Mouse (Mus musculus): ENCODE data around the gene Zfp607a. TPM values are rescaled to one million over a fixed set of nuclear protein-coding genes. Genes with fewer than 3 reads are reported as not detected.
A peak's percentile ranks its signal among the peaks of the same experiment; 100 is the strongest.
"Not testable (repeated sequence)": the region's sequence is repeated elsewhere in the genome, so short reads cannot be mapped to it uniquely, and the experiment has no call there.

Zfp607a gene
- polyA plus RNA-seq, 1 experiment, result 4.3 TPM

- Histone ChIP-seq H3K36me3 (ENCODE audit: control insufficient read depth, insufficient read depth, low read length) (no peaks in the 10 kb centered on the region; the same call in 1 of the 2 replicates), H3K4me1 (ENCODE audit: control insufficient read depth, insufficient read depth, low read length) (peaks cover 8% of the 10 kb centered on the region), H3K27ac (ENCODE audit: control insufficient read depth, insufficient read depth, low read depth, low read length) (no peak overlapping the region), H3K4me3 (ENCODE audit: control insufficient read depth, low read depth, low read length) (no peak overlapping the region), H3K27me3 (ENCODE audit: control insufficient read depth, insufficient read depth, low read length) (no peaks in the 10 kb centered on the region)
- no peak for TF ChIP-seq CTCF (IDR thresholded peaks at IDR 0.05; ENCODE audit: control insufficient read depth, insufficient read depth, insufficient replicate concordance, low read depth, low read length)
- no peak for TF ChIP-seq POLR2A (IDR thresholded peaks at IDR 0.05; ENCODE audit: control insufficient read depth, low read depth, low read length)
Measured at GRCm38 (mm10) chr7:27840104-27840503, 17.2 kb upstream of the Zfp607a start.

DNA sequence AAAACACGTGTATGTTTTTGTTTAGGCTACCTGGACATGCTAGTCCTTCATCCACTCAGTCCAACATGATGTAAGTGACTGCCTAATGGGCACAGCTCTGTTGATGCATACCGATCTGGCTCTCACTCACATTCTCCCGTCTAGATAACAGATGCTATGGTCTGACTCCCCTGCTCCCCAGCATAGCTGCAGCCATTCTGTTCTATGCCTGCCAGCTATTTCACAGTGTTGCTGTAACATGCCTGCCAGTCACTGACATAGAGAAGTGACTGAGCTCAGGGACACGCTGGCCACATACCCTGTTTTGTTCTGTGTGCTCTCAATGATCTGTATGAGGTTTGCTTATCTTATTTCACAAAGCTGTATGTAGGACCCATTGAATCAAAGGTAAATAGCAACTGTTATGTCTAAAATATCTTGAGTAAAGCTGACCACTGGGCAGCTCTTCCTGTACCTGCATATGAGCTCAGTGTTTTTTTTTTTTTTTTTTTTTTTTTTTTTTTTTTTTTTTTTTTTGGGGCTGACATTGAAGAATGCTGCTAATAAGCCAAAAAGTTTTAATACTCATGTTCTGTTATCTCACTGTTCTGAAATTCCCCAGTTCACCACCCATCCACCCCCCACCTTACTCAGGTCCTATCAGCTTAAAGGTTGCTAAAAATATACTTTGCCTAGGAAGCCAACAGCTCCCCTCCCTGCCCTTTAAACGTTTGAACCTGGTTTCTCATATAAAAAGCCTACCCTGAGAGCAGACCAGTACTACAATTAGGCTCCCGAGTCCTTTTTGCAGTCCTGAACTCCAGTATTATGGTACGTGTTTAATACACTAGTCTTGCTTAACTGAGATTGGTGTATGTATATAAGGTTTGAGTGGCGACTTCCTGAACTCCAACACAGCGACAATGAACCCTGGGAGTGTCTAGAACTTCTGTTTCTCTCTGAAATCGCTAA is 2.2 kb downstream of the Zfp607a start:
- peak overlapping the region; percentile 87; the same call in 1 of the 2 replicates for H3K4me3 ChIP-seq (ENCODE audit: control insufficient read depth, low read depth, low read length)
- peak overlapping the region; percentile 54; the same call in 1 of the 2 replicates for H3K27ac ChIP-seq (ENCODE audit: control insufficient read depth, insufficient read depth, low read depth, low read length)
- peaks cover 5% of the 10 kb centered on the region for H3K4me1 ChIP-seq (ENCODE audit: control insufficient read depth, insufficient read depth, low read length)
- H3K27me3 ChIP-seq (ENCODE audit: control insufficient read depth, insufficient read depth, low read length), result no peaks in the 10 kb centered on the region
- no peak for TF ChIP-seq POLR2A (IDR thresholded peaks at IDR 0.05; ENCODE audit: control insufficient read depth, low read depth, low read length)
- TF ChIP-seq CTCF (IDR thresholded peaks at IDR 0.05; ENCODE audit: control insufficient read depth, insufficient read depth, insufficient replicate concordance, low read depth, low read length), result no peak
- H3K36me3 ChIP-seq (ENCODE audit: control insufficient read depth, insufficient read depth, low read length), result no peaks in the 10 kb centered on the region

DNA sequence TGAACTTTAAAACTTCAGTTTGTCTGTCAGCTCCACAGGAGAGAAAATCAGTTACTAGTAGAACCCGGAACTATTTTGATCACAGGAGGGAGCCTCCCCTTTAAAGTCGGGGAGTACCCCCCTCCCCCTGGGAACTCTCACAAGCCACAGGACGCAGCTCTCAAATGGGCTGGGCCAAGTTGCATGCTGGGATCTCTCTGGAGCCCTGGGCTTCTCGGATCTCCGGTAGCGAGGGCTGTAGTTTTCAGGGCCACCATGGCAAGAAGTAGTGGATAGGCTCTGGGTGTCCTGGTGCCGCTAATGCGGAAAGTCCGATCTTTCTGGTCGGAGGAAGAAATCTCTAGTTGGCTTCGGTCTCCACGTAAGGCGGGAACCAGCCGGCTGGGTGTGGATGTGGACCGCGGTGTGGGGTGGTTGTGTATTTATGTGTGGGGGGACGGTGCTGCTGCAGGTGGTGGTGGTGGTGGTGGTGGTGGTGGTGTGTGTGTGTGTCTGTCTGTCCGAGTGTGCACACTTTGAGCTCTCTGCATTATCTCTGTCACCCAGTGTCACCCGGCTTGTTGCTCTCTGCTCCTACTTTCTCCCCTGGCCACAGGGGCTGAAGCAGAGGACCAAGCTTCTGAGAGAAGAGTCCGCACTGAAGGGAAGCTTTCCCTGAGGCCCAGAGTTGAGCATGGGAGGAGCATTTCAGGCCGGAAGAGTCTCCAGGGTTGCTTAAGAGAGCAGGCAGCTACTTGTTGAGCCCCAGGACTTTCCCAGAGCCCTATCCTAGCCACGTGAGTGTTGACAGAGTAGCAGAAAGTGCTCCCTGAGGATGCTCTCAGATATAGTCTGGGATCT is 3.3 kb downstream of the Zfp607a start:
- H3K4me1 ChIP-seq (ENCODE audit: control insufficient read depth, insufficient read depth, low read length), result peaks cover 5% of the 10 kb centered on the region
- peak overlapping the region; percentile 87 for H3K4me3 ChIP-seq (ENCODE audit: control insufficient read depth, low read depth, low read length)
- H3K27me3 ChIP-seq (ENCODE audit: control insufficient read depth, insufficient read depth, low read length), result no peaks in the 10 kb centered on the region
- no peaks in the 10 kb centered on the region for H3K36me3 ChIP-seq (ENCODE audit: control insufficient read depth, insufficient read depth, low read length)
- peak overlapping the region; percentile 54 for H3K27ac ChIP-seq (ENCODE audit: control insufficient read depth, insufficient read depth, low read depth, low read length)
- TF ChIP-seq POLR2A (IDR thresholded peaks at IDR 0.05; ENCODE audit: control insufficient read depth, low read depth, low read length), result peak; percentile 50; the same call in 1 of the 2 replicates
- no peak for TF ChIP-seq CTCF (IDR thresholded peaks at IDR 0.05; ENCODE audit: control insufficient read depth, insufficient read depth, insufficient replicate concordance, low read depth, low read length)

GRCm38 (mm10) chr7:27862578-27862977 is 5.3 kb downstream of the Zfp607a start:
- peak overlapping the region; percentile 59 for H3K4me3 ChIP-seq (ENCODE audit: control insufficient read depth, low read depth, low read length)
- not testable (repeated sequence) for H3K27ac ChIP-seq (ENCODE audit: control insufficient read depth, insufficient read depth, low read depth, low read length); H3K4me1 ChIP-seq (ENCODE audit: control insufficient read depth, insufficient read depth, low read length); H3K36me3 ChIP-seq (ENCODE audit: control insufficient read depth, insufficient read depth, low read length); H3K27me3 ChIP-seq (ENCODE audit: control insufficient read depth, insufficient read depth, low read length)

GRCm38 (mm10) chr7:27881721-27882120 is 24.4 kb downstream of the Zfp607a start:
- no peak overlapping the region for H3K27ac ChIP-seq (ENCODE audit: control insufficient read depth, insufficient read depth, low read depth, low read length)
- H3K4me1 ChIP-seq (ENCODE audit: control insufficient read depth, insufficient read depth, low read length), result peaks cover 5% of the 10 kb centered on the region
- H3K36me3 ChIP-seq (ENCODE audit: control insufficient read depth, insufficient read depth, low read length), result no peaks in the 10 kb centered on the region
- no peaks in the 10 kb centered on the region for H3K27me3 ChIP-seq (ENCODE audit: control insufficient read depth, insufficient read depth, low read length)
- no peak overlapping the region for H3K4me3 ChIP-seq (ENCODE audit: control insufficient read depth, low read depth, low read length)
- no peak for TF ChIP-seq CTCF (IDR thresholded peaks at IDR 0.05; ENCODE audit: control insufficient read depth, insufficient read depth, insufficient replicate concordance, low read depth, low read length)
- TF ChIP-seq POLR2A (IDR thresholded peaks at IDR 0.05; ENCODE audit: control insufficient read depth, low read depth, low read length), result no peak

DNA sequence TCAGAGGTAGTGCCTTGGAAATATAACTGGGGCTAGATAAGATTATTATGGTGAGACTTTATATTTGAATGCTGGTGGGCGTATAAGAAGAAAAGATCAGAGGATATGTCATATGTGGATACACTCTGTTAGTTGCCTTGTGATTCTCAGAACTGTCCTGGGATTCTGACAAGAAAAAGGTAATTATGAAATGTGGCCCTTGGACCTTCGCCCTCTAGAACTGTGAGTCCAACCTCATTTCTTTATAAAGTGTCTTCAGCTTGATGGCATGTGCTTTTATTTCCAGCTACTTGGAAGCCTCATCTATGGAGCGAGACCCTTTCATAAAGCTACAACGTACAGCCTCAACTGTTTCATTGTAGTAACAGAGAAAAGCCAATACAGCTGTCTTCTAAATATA is 43.3 kb downstream of the Zfp607a start:
- H3K27me3 ChIP-seq (ENCODE audit: control insufficient read depth, insufficient read depth, low read length), result no peaks in the 10 kb centered on the region
- H3K36me3 ChIP-seq (ENCODE audit: control insufficient read depth, insufficient read depth, low read length), result no peaks in the 10 kb centered on the region
- H3K4me3 ChIP-seq (ENCODE audit: control insufficient read depth, low read depth, low read length), result no peak overlapping the region
- no peaks in the 10 kb centered on the region for H3K4me1 ChIP-seq (ENCODE audit: control insufficient read depth, insufficient read depth, low read length)
- TF ChIP-seq POLR2A (IDR thresholded peaks at IDR 0.05; ENCODE audit: control insufficient read depth, low read depth, low read length), result no peak
- no peak for TF ChIP-seq CTCF (IDR thresholded peaks at IDR 0.05; ENCODE audit: control insufficient read depth, insufficient read depth, insufficient replicate concordance, low read depth, low read length)
- H3K27ac ChIP-seq (ENCODE audit: control insufficient read depth, insufficient read depth, low read depth, low read length), result no peak overlapping the region
